Mouse (Mus musculus) gastrocnemius, postnatal 36 days (tissue): ENCODE measurements around the gene Fat3. TPM values are rescaled to one million over a fixed set of nuclear protein-coding genes. Genes with fewer than 3 reads are reported as not detected.

Source experiments
- DNase-seq, 2 experiments: peaks; one replicate each; pipeline ENCODE4 v3.0.0; 2022
- intact Hi-C: fragments of 180-260 bp; cut with DNase I; formaldehyde crosslinking; loops from one replicate; pipeline ENCODE4 v1.15.1; 2025
- total RNA-seq, 2 experiments: library from RNA; stranded (reverse); gene quantifications; 2 replicates each; pipeline ENCODE4 v1.2.3; 2021

Fat3 gene
- total RNA-seq, 2 experiments from 2014 or later = 0.46 to 0.47 TPM

DNA sequence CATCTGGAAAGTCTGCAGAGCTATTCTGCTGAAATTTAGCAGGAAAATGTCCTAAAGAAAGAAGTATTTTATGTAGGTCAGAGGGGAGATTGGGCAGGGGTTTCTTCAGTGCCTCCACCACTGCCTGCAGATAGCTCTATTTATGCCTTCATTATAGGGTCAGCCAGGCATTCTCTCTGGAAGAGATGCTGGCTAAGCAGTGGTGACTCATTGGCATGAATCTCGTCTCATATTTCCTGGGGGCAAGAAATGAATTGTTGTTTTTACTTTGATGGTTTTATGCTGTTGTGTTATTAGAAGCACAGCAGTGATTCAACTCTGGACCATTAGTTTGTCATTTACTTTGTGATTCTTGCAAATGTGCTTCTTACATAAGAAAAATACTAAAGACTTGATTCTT, 588.4 kb downstream of the Fat3 start:
- DNase-seq = no peak
- intact Hi-C loops = no loop called here

DNA sequence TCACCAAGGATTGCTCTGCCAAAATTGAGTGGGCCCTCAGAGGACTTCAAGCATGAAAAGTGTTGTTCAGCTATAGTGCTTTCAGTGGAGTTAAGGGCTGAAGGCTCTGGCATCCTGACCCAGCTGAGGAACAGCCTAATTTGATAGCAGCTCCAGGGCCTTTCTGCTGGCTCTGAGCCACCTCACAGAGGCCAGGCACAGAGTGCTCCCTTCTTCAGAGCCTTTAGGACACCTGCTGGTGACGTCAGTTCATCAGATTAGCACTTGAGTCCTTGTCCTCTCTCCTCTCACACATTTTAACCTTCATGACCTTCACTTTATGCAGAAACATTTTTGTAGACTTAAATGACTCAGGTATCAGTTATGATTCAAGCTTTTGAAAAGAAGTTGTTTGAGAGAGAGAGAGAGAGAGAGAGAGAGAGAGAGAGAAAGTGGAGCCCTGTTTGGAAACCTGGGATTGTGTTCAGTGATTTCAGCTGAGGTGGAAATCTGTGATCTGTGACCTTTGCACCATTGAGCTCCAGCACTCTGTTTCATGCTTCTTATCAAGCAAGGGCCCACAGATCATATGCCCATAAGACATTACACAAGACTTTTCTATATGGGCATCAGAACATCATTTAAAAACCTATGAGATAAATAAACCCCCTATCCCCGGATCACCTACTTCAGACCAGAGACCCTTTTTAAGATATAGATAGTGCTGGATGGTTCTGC, 591.5 kb downstream of the Fat3 start:
- no peak for DNase-seq
- intact Hi-C loops = no loop called here

GRCm38 (mm10) chr9:15903948-15904750, 596.9 kb downstream of the Fat3 start:
- intact Hi-C loops = no loop called here
- no peak for DNase-seq

DNA sequence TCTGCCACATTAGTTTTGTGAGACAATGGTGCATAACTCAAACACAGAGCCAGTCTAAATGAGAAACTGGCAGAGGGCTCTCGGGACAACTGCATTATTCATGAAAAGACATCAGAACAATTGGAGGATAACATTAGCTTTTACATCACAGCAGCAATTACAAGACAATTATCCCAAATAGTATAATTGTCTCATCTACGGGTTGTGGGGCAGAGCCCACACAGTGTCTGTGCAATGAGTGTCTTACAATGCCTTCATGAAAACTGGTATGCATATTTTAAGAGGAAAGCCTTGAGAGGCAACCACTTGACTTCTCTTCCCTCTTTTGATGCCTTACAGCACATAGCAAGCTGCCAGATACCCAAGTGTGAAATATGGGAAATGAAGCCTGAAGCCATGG, 603.0 kb downstream of the Fat3 start:
- intact Hi-C loops = no loop called here
- DNase-seq = no peak

- intact Hi-C loops = no loop called here
- no peak for DNase-seq
Measured at GRCm38 (mm10) chr9:15886756-15887155, 614.3 kb downstream of the Fat3 start.

- DNase-seq = no peak
- intact Hi-C loops = loop anchor here (2.0 kb wide), 1 partner anchor 198 kb away; no protein-coding TSS in a partner anchor
Measured at GRCm38 (mm10) chr9:15880754-15881153, 620.3 kb downstream of the Fat3 start.

GRCm38 (mm10) chr9:15880160-15880603, 620.9 kb downstream of the Fat3 start:
- DNase-seq = no peak
- intact Hi-C loops = loop anchor here (2.0 kb wide), 1 partner anchor 197 kb away; no protein-coding TSS in a partner anchor

DNA sequence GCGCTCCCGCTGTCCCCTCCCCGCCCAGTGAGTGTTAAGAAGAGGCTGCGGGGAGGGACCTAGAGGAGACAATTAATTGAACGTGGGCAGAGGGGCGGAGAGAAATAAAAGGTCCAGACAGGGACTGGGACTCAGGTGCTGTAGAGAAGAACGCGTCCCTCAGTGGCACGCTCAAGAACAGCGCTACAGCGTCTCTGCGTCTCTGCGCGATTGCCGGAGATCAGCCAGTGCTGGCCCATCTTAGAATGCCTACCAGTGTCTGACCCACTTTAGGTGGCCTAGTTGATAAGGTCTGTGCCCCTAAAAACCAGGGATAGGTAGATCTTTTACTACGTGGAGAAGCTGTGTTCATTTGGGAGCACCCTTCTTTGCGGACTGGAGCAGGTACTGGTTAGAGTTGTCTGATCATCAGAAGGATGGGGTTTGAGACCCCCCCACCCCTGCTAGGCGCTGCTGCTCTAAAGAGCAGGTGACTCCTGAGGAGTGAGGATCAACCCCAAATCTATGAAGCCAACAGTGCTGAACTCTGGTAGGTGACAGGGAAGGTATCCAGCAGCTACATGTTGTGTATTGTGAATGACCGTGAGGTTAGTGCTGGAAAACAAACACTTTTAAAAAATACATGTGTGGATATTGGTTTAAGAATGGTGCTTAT, 626.5 kb downstream of the Fat3 start, which contains the start of gene Mtnr1b:
Gene Mtnr1b (minus strand): TSS at position 51 of the 655 bp plus-strand sequence.
- no peak for DNase-seq
- intact Hi-C loops = no loop called here

- intact Hi-C loops = no loop called here
- no peak for DNase-seq
Measured at GRCm38 (mm10) chr9:15870013-15870412, 631.1 kb downstream of the Fat3 start.

GRCm38 (mm10) chr9:15869456-15869855, 631.6 kb downstream of the Fat3 start:
- no peak for DNase-seq

GRCm38 (mm10) chr9:15866280-15867072, 634.6 kb downstream of the Fat3 start:
- intact Hi-C loops = no loop called here
- DNase-seq = no peak

More at GRCm38 (mm10) chr9:15869456-15869855, 631.6 kb downstream of the Fat3 start:
- intact Hi-C loops = no loop called here

- intact Hi-C loops = no loop called here
Measured at GRCm38 (mm10) chr9:15861402-15861801, 639.7 kb downstream of the Fat3 start.

More at GRCm38 (mm10) chr9:15861402-15861801, 639.7 kb downstream of the Fat3 start:
- no peak for DNase-seq
